Mouse (Mus musculus) limb, embryonic 15.5 days (tissue): ENCODE measurements around the gene Acp4. TPM values are rescaled to one million over a fixed set of nuclear protein-coding genes. Genes with fewer than 3 reads are reported as not detected.
"Not testable (repeated sequence)": the region's sequence is repeated elsewhere in the genome, so short reads cannot be mapped to it uniquely, and the experiment has no call there.

ENCODE experiments used
- ATAC-seq: fragments of 200-750 bp; cut with Nextera tagmentation; 2 replicates; pipeline ENCODE4 v1.8.0; 2017; ENCODE audit warnings: low read depth, moderate TSS enrichment; ENCODE audit not compliant: insufficient number of reproducible peaks, low FRiP score, low TSS enrichment
- H3K27ac ChIP-seq: fragments of 300-500 bp; sonication (generic); 2 replicates; pipeline ENCODE4 v1.5.1; 2015; ENCODE audit warnings: moderate library complexity, mild to moderate bottlenecking, inconsistent platforms
- H3K27me3 ChIP-seq: fragments of 300-500 bp; sonication (generic); 2 replicates; pipeline ENCODE4 v1.6.1; 2015; ENCODE audit warnings: inconsistent platforms
- H3K36me3 ChIP-seq: fragments of 300-500 bp; sonication (generic); 2 replicates; pipeline ENCODE4 v1.6.1; 2015; ENCODE audit warnings: inconsistent platforms
- H3K4me1 ChIP-seq: fragments of 300-500 bp; sonication (generic); 2 replicates; pipeline ENCODE4 v1.6.1; 2015; ENCODE audit warnings: inconsistent platforms
- H3K4me2 ChIP-seq: fragments of 300-500 bp; sonication (generic); 2 replicates; pipeline ENCODE4 v1.6.1; 2015; ENCODE audit warnings: mild to moderate bottlenecking, inconsistent platforms
- H3K4me3 ChIP-seq: fragments of 300-500 bp; sonication (generic); 2 replicates; pipeline ENCODE4 v1.5.1; 2015; ENCODE audit warnings: mild to moderate bottlenecking, inconsistent platforms
- H3K9ac ChIP-seq: fragments of 300-500 bp; sonication (generic); 2 replicates; pipeline ENCODE4 v1.6.1; 2015; ENCODE audit warnings: inconsistent platforms
- H3K9me3 ChIP-seq: fragments of 300-500 bp; sonication (generic); 2 replicates; pipeline ENCODE4 v1.6.1; 2016; ENCODE audit warnings: inconsistent platforms
- WGBS: fragments of 180-500 bp; shearing (Covaris S2); methylation state at CpG from one replicate; pipeline ENCODE4 v1.1.7; 2015; 5-methylcytosine and 5-hydroxymethylcytosine counted together
- polyA plus RNA-seq: library from polyadenylated mRNA; unstranded; fragments of >200 nt; fragmentation: Nextera tagmentation; extraction: Ambion mirVana; gene quantifications from 2 replicates; pipeline ENCODE4 v1.2.1, GENCODE M21; 2015

Gene Acp4
- polyA plus RNA-seq: 0.33 and 0.83 TPM in 2 replicates

DNA sequence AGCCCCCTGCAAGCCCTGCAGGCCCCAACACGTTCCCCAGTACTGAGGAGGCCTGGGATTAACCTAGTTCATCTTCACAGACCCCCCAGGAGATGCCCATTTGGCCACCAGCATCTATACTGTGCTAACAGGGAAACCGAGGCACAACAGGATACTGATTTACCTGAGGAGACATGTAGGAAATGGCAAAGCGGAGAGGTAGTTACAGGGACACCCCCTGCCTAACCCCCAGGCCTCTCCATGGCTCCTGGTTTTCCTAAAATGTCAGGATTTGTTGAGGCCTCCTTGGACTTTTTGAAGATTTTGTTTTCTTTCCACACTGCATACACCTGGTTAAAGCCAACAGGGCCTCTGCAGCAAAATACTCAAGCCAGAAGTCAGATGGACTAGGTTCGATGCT, at the start of gene Acp4:
TSS of gene Acp4 (minus strand) at position 101 of the 400 bp plus-strand sequence.
- H3K9ac ChIP-seq: no peak within 1 kb of the TSS
- no peak for ATAC-seq
- peaks cover 16% of the 10 kb centered on the region for H3K27me3 ChIP-seq
- no peaks in the 10 kb centered on the region; the same call in 1 of the 2 replicates for H3K4me1 ChIP-seq
- no peak within 1 kb of the TSS for H3K27ac ChIP-seq
- WGBS: 73% methylated on average over 4 of the region's 4 CpGs
- H3K4me3 ChIP-seq: no peak within 1 kb of the TSS
- H3K4me2 ChIP-seq: no peak within 1 kb of the TSS
- H3K36me3 ChIP-seq: peaks cover 19% of the 10 kb centered on the region
- no peaks in the 10 kb centered on the region for H3K9me3 ChIP-seq

DNA sequence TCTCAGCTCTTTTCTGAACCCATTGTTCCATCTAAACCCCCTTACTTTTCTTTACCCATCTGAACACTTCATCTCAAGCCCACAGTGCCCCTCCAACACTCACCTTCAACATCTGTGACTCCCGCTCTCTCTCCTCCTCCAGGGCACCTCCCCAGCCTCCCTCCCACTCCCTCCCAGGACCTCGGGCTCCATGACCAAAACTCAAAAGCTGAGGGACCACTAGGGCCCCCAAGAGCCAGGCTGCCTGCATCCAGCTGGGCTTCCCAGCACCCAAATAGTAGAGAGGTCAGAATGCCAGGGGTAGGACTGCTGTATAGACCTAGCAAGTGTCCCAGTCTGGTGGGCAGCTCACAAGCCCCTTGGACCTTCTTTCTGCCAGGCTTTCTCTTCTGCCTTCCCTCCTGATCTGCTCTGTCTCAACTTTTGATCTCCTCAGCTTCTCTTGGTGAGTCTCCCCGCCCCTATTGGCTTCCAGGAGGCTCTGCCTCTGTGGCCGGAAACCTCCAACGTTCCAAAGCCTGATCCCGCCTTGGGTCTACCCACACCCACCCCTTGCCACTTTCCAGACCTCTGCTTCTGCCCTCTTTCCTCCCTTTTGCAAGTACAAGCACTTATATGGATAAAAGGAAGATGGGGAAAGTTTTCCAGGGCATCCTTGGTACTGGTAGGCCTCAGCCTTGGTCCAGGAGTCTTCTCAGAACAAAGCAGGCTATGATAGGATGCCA, 49.5 kb upstream of the Acp4 start, which contains the start of gene Clec11a:
TSS of gene Clec11a (minus strand) at position 387 of the 725 bp plus-strand sequence.
- Histone ChIP-seq H3K4me1 (peaks cover 67% of the 10 kb centered on the region), H3K27me3 (peaks cover 9% of the 10 kb centered on the region; the same call in 1 of the 2 replicates), H3K27ac (peak within 1 kb of the TSS; percentile 87), H3K9ac (0 out of 2 replicates have a peak within 1 kb of the TSS, but pooled peaks have one; percentile 23), H3K9me3 (no peaks in the 10 kb centered on the region), H3K36me3 (no peaks in the 10 kb centered on the region), H3K4me2 (peak within 1 kb of the TSS; percentile 71), H3K4me3 (peak within 1 kb of the TSS; percentile 60)
- ATAC-seq: no peak
- 48% methylated on average over 6 of the region's 6 CpGs for WGBS

DNA sequence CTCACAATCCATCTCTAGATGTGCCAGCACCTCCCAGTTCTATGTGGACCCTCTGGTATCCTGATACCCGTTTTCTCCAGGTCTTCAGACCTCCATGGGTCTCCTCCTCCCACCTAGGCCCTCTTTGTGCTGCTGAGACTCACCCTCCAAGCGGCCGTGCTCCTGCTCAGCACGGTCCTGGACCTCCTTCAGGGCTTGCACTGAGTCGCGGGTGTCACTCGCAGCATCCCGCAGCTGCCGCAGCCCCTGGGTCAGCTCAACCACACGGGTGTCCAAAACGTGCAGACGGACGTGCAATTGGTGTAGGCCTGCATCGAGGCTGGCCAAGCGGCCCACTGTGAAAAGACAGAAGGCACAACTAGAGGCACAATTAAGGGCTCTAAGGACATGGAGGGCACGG, 48.5 kb upstream of the Acp4 start:
- no peak for ATAC-seq
- H3K27ac ChIP-seq: peak overlapping the region; percentile 87
- 10% methylated on average over 16 of the region's 16 CpGs for WGBS
- no peaks in the 10 kb centered on the region for H3K9me3 ChIP-seq
- H3K36me3 ChIP-seq: no peaks in the 10 kb centered on the region
- 0 out of 2 replicates have a peak, but pooled peaks cover 3% of the 10 kb centered on the region for H3K27me3 ChIP-seq
- peak overlapping the region; percentile 71 for H3K4me2 ChIP-seq
- no peak overlapping the region for H3K9ac ChIP-seq
- peak overlapping the region; percentile 60 for H3K4me3 ChIP-seq
- peaks cover 58% of the 10 kb centered on the region for H3K4me1 ChIP-seq

DNA sequence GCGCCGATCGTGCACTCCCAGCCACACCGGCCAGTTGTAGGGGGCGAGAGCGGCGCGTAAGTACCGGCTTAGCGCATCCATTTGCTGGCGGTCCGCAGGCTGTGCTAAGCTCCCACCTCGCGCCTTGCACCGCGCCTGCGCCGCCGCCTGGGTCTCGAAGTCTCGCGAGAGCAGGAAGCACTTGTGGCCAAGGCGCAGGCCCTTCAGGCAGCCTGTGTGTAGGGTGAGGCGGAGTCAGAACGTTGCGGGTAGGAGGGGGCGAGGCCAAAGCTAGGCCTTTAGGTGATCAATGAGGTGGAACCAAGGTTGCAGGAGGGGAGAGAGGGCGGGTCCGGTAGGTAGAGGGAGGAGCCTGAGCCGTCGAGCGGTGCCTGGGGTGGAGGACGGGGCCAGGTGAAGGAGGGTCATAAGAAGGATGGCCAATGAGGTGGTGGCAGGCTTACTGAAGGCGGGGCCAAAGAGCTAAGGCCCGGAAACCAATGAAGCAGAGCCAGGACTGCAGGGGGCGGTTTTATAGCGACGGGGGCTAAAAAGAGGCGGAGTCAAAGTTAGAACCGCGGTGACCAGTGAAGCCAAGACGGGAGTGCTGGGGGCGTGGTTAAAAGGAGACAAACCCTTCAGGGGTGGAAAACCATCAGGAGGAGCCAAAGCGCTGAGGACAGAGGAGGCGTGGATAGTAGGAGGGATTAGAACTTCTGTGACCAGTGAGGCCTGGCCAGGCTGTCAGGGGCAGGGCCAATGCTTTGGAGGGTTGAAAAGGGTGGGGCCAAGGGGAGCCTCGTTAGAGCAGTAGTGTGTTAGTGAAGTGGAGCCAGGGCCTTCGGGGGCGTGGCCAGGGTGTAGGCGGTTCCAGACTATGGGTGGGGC, 47.8 kb upstream of the Acp4 start:
- Histone ChIP-seq H3K4me2 (peak overlapping the region; percentile 71), H3K9me3 (no peaks in the 10 kb centered on the region), H3K27ac (peak overlapping the region; percentile 91), H3K9ac (peak overlapping the region; percentile 65), H3K4me1 (peaks cover 51% of the 10 kb centered on the region), H3K27me3 (no peaks in the 10 kb centered on the region), H3K4me3 (peak overlapping the region; percentile 60), H3K36me3 (no peaks in the 10 kb centered on the region)
- WGBS: under 1% methylated on average over 49 of the region's 49 CpGs
- ATAC-seq: peak; percentile 95

DNA sequence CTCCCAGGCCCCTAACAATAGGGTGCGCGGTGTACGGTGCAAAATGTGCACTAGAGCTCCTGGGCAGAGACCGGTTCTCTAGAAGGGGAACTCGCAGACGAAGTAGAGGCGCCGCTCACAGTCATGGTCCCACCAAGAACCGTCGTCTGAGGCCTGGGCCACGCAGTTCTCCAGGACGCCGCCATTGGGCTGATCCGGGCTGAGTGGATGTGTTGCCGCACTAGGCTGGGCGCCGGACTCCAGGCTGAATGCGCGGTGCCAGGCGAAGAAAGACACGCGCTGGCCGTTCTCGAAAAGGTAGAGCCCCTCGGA, 47.2 kb upstream of the Acp4 start:
- H3K27ac ChIP-seq: peak overlapping the region; percentile 91
- peak overlapping the region; percentile 65 for H3K9ac ChIP-seq
- WGBS: under 1% methylated on average over 25 of the region's 25 CpGs
- H3K27me3 ChIP-seq: no peaks in the 10 kb centered on the region
- ATAC-seq: no peak
- H3K36me3 ChIP-seq: no peaks in the 10 kb centered on the region
- H3K4me3 ChIP-seq: peak overlapping the region; percentile 60
- peaks cover 46% of the 10 kb centered on the region for H3K4me1 ChIP-seq
- no peaks in the 10 kb centered on the region for H3K9me3 ChIP-seq
- peak overlapping the region; percentile 71 for H3K4me2 ChIP-seq

DNA sequence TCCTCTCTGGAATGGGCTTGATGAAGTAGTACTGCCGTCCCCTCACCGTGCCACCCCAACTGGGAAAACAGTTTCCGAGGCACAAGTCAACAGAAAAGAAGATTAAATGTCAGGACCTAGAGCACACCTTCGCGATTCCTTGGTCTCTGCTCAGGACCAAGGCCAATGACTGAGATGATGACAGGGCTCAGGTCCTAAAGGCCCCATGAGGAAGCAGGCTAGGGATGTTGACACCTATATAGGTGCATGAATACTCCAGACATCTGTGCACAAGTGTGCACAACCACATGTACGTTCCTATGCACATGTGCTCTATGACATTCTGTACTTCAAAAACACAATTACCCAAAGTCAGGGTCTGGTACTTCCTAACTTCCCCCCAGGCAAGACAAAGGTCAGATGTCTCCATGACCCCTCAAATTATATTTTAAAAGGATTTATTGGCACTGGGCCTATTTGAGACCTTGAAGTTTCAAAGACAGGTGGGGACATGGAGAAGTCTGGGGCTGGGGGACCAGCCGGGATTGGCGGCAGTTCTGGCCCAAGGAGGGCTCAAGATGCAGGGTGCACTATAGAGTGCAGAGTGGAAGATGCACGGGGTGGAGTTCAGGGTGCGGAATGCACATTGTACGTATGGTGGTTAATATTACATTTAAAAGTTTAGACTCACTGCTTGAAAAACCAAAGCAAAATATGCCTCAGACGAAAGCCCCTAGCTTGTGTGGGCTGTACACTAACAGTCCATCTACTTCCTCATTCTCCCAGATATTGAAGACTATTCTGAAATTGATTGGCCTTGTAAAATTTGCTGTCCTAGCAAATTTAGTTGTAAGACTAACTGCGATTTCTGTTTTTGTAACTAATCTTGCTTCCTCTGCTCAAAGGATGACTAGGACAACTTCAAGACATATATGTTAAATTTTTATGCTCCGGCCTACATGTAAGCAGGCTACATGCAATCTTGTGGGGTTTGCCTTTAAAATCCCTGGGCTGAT, 46.5 kb upstream of the Acp4 start:
- ATAC-seq: no peak
- H3K4me1 ChIP-seq: peaks cover 43% of the 10 kb centered on the region
- peak overlapping the region; percentile 91 for H3K27ac ChIP-seq
- WGBS: 84% methylated on average over 14 of the region's 14 CpGs
- peak overlapping the region; percentile 71 for H3K4me2 ChIP-seq
- H3K4me3 ChIP-seq: peak overlapping the region; percentile 60
- H3K36me3 ChIP-seq: no peaks in the 10 kb centered on the region
- peak overlapping the region; percentile 65 for H3K9ac ChIP-seq
- no peaks in the 10 kb centered on the region for H3K9me3 ChIP-seq
- no peaks in the 10 kb centered on the region for H3K27me3 ChIP-seq

DNA sequence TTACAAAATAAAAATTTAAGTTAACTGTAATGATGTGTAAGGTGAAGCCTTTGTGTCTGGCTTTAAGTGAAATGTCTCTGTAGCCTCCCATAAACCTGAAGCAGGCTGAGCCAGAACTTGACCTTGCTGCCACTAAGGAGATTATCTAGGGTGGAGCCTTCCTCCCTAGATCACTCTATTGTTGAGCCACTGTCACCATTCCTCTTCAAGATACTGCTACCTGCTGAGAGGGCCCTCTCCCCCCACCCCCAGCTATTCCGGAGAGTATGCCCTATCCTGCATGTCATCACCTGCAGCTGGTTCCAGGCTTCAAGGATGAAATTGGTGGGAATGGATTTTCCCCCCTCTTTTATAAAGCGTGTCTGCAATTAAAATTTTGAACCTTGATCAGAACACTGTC, 40.3 kb upstream of the Acp4 start:
- WGBS: 81% methylated on average over 2 of the region's 2 CpGs
- not testable (repeated sequence) for H3K36me3 ChIP-seq, H3K4me2 ChIP-seq, H3K4me1 ChIP-seq, H3K9me3 ChIP-seq, H3K27ac ChIP-seq, ATAC-seq, H3K27me3 ChIP-seq, H3K9ac ChIP-seq, H3K4me3 ChIP-seq

DNA sequence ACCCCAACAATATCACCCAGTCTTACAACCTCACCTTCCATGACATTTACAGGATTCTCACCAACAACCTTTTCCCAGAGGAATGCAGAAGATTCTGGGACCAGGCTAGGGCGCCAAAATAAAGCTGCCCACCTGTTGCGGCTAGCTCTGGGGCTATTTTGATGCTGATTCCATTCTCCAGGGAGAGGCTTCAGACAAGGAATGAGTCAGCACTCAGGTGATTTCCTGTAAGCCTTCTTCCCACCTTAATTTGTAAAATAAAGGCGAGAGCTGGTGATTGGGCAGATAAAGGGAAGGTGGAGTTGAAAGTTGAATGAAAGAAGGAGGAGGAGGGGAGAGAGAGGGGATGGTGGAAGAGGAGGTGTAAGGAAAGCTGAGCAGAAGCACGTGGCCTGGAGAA, 34.2 kb upstream of the Acp4 start:
- ATAC-seq: no peak
- WGBS: 55% methylated on average over 4 of the region's 4 CpGs

DNA sequence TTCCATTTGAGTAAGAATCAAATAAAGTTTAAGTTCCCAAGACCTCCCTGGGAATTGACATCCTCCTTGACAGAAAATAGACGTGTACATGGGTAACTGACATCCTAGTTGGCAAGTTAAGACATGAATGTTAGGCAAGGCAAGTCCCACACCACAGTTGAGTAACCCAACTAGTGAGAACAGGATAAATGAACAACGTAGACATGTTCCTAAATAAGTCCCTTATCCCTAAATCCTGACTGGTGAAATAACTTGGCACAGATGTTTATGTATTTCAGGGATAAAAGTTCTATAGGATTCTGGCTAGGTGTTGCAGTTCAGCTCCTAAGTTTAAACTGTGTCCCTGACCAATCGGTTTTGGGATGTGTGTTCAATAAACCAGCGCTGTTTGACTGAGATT, 33.8 kb upstream of the Acp4 start:
- WGBS: 67% methylated on average over 4 of the region's 4 CpGs

More for the DNA sequence above, 34.2 kb upstream of the Acp4 start:
- H3K9ac ChIP-seq: no peak overlapping the region
- no peak overlapping the region for H3K4me3 ChIP-seq
- H3K4me2 ChIP-seq: no peak overlapping the region
- no peaks in the 10 kb centered on the region for H3K36me3 ChIP-seq
- no peaks in the 10 kb centered on the region for H3K27me3 ChIP-seq
- H3K27ac ChIP-seq: no peak overlapping the region
- H3K4me1 ChIP-seq: no peaks in the 10 kb centered on the region
- no peaks in the 10 kb centered on the region for H3K9me3 ChIP-seq

DNA sequence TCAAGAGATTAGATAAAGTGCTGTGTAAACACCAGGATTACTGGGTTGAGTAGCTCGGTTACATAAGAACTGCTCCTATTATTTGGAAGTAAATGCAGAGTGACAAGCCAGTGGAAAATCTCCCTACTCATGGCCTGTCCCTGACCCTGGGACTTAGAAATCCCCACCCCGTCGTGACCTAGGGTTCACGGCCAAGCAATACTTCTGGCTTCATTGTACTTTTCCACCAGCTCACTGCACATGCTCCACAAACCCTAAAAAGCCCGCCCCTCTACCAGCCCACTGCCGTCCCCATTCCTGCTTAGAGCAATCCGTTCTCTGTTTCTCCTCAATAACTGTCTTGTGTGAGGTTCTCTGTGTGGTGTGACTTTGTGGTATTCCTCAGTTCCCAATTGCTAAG, 30.6 kb upstream of the Acp4 start:
- Histone ChIP-seq H3K9me3 (no peaks in the 10 kb centered on the region), H3K4me3 (no peak overlapping the region), H3K27ac (no peak overlapping the region), H3K27me3 (no peaks in the 10 kb centered on the region), H3K4me1 (no peaks in the 10 kb centered on the region), H3K9ac (no peak overlapping the region), H3K36me3 (no peaks in the 10 kb centered on the region), H3K4me2 (no peak overlapping the region)
- WGBS: 77% methylated on average over 7 of the region's 7 CpGs
- ATAC-seq: no peak

More for the DNA sequence above, 33.8 kb upstream of the Acp4 start:
- ATAC-seq: no peak
- no peaks in the 10 kb centered on the region for H3K36me3 ChIP-seq
- H3K4me1 ChIP-seq: no peaks in the 10 kb centered on the region
- no peaks in the 10 kb centered on the region for H3K9me3 ChIP-seq
- no peak overlapping the region for H3K9ac ChIP-seq
- H3K27me3 ChIP-seq: no peaks in the 10 kb centered on the region
- H3K4me2 ChIP-seq: no peak overlapping the region
- H3K27ac ChIP-seq: no peak overlapping the region
- no peak overlapping the region for H3K4me3 ChIP-seq

DNA sequence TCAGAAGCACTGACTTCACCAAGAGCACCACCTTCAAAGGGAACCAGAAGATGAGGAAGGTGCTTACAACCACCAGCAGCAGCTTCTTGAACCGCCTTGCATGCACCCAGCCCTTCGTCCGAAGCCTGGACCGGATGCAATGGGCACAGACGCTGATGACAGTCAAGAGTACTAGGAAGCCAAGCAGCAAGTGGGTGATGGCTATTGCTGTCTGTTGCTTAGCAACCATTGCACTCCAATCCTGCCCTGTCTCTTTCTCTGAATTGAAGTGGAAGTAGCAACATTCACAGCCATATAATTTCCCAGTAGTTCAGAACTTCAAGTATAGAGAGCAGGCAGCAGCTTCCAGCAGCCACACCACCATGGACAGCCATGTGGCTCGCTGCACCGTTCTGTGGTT, 24.4 kb upstream of the Acp4 start:
- no peak for ATAC-seq

More for the DNA sequence above, 24.4 kb upstream of the Acp4 start:
- WGBS: 80% methylated on average over 7 of the region's 7 CpGs
- H3K27ac ChIP-seq: no peak overlapping the region
- no peaks in the 10 kb centered on the region for H3K36me3 ChIP-seq
- H3K4me2 ChIP-seq: no peak overlapping the region
- no peaks in the 10 kb centered on the region for H3K4me1 ChIP-seq
- H3K4me3 ChIP-seq: no peak overlapping the region
- no peak overlapping the region for H3K9ac ChIP-seq
- no peaks in the 10 kb centered on the region for H3K9me3 ChIP-seq
- H3K27me3 ChIP-seq: 0 out of 2 replicates have a peak, but pooled peaks cover 5% of the 10 kb centered on the region
